Mouse (Mus musculus): ENCODE measurements around the gene Wdr45.
"Not testable (repeated sequence)": the region's sequence is repeated elsewhere in the genome, so short reads cannot be mapped to it uniquely, and the experiment has no call there.

Wdr45 gene

GRCm38 (mm10) chrX:7714135-7714899 is at the start of gene Wdr45:
Gene Wdr45 (plus strand): TSS chrX:7714333.
- DNase-seq: peak; percentile 92

- DNase-seq: no peak
Measured at GRCm38 (mm10) chrX:7664791-7665190, 49.3 kb upstream of the Wdr45 start.

GRCm38 (mm10) chrX:7665739-7666502 is 48.2 kb upstream of the Wdr45 start:
- DNase-seq: no peak

- peak; percentile 79 for DNase-seq
Measured at GRCm38 (mm10) chrX:7670390-7670881, 43.7 kb upstream of the Wdr45 start.

GRCm38 (mm10) chrX:7670921-7671623 is 43.1 kb upstream of the Wdr45 start, which contains the start of gene Plp2:
Gene Plp2 (minus strand): TSS chrX:7671390.
- DNase-seq: peak; percentile 42

- DNase-seq: no peak
Measured at GRCm38 (mm10) chrX:7672739-7673138, 41.4 kb upstream of the Wdr45 start.

GRCm38 (mm10) chrX:7673578-7674281 is 40.4 kb upstream of the Wdr45 start:
- DNase-seq: no peak

GRCm38 (mm10) chrX:7674284-7675000 is 39.7 kb upstream of the Wdr45 start:
- no peak for DNase-seq

- DNase-seq: no peak
Measured at GRCm38 (mm10) chrX:7675001-7675380, 39.1 kb upstream of the Wdr45 start.

GRCm38 (mm10) chrX:7678986-7679385 is 35.1 kb upstream of the Wdr45 start:
- no peak for DNase-seq

- DNase-seq: peak; percentile 93
Measured at GRCm38 (mm10) chrX:7679405-7680056, 34.6 kb upstream of the Wdr45 start.

- DNase-seq: no peak
Measured at GRCm38 (mm10) chrX:7680057-7680412, 34.1 kb upstream of the Wdr45 start.

- DNase-seq: no peak
Measured at GRCm38 (mm10) chrX:7680864-7681263, 33.3 kb upstream of the Wdr45 start, which contains the start of gene Magix. Gene Magix (minus strand): TSS chrX:7681251.

- DNase-seq: no peak
Measured at GRCm38 (mm10) chrX:7688321-7688720, 25.8 kb upstream of the Wdr45 start.

- DNase-seq: no peak
Measured at GRCm38 (mm10) chrX:7690486-7690885, 23.6 kb upstream of the Wdr45 start.

- peak; percentile 57 for DNase-seq
Measured at GRCm38 (mm10) chrX:7692862-7693261, 21.3 kb upstream of the Wdr45 start.

- DNase-seq: no peak
Measured at GRCm38 (mm10) chrX:7696520-7696919, 17.6 kb upstream of the Wdr45 start.

- peak; percentile 77 for DNase-seq
Measured at GRCm38 (mm10) chrX:7696954-7697381, 17.2 kb upstream of the Wdr45 start, which contains the start of gene Gpkow. Gene Gpkow (plus strand): TSS chrX:7697131.

- DNase-seq: not testable (repeated sequence)
Measured at GRCm38 (mm10) chrX:7713764-7714134, 384 bp upstream of the Wdr45 start.

GRCm38 (mm10) chrX:7716058-7716457 is 1.9 kb downstream of the Wdr45 start:
- not testable (repeated sequence) for DNase-seq
